26 mouse cellular contexts compared by ENCODE assay signal in the genomic region with DNA sequence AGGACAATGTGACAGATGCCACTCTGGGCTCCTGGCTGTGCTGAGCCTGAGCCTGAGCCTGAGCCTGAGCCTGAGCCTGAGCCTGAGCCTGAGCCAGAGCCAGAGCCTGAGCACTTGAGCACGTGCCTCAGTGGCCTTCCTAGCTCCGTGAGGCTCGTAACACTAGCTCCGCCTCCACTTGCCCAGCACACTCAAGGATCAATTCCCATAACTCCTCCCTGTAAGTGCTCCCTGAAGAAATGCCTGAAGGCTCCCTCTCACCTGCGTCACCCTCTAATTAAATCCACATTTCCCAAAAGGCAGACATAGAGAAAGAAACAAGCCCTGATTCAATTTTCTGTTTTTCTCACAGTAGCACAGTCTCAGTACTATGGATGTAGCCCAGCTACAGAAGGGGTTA.
"Had no signal": no experiment of that assay in that cellular context is flagged by ENCODE, and none has a peak within 500 bp of the region (broad histone marks: within the 10 kb centered on the region; RNA-seq: fewer than 3 reads in every experiment).

No protein-coding gene starts in this region.

- H3K9ac ChIP-seq: kidney, embryonic 15.5 days; limb, embryonic 13.5 days; liver, embryonic 12.5 days; liver, embryonic 15.5 days; lung, embryonic 15.5 days; midbrain, embryonic 15.5 days; neural tube, embryonic 12.5 days; neural tube, embryonic 15.5 days had no signal

- DNase-seq: kidney, adult 8-10 months; kidney, postnatal 10 days; kidney, postnatal 4 days; layer of hippocampus, postnatal 36 days; liver; lung, adult 18-20 months; lung, postnatal 10 days; lung, postnatal 36 days; right cerebral cortex, adult 18-20 months; right cerebral cortex, postnatal 14 days; right cerebral cortex, postnatal 4 days; thymus, adult 2 months; thymus, postnatal 14 days; thymus, postnatal 4 days had no signal

- H3K4me1 ChIP-seq: kidney, embryonic 15.5 days; liver, embryonic 12.5 days; liver, embryonic 15.5 days; lung, embryonic 15.5 days; megakaryocyte, embryonic 14.5 days; midbrain, embryonic 15.5 days; neural tube, embryonic 12.5 days; neural tube, embryonic 15.5 days had no signal

- H3K36me3 ChIP-seq: kidney, embryonic 15.5 days; limb, embryonic 13.5 days; liver, embryonic 12.5 days; liver, embryonic 15.5 days; lung, embryonic 15.5 days; midbrain, embryonic 10.5 days; midbrain, embryonic 15.5 days; neural tube, embryonic 12.5 days; neural tube, embryonic 15.5 days had no signal

- H3K4me2 ChIP-seq: kidney, embryonic 15.5 days; limb, embryonic 13.5 days; liver, embryonic 12.5 days; liver, embryonic 15.5 days; lung, embryonic 15.5 days; midbrain, embryonic 15.5 days; neural tube, embryonic 12.5 days; neural tube, embryonic 15.5 days had no signal

- ATAC-seq: liver, embryonic 12.5 days; midbrain, embryonic 15.5 days had no signal

- H3K27me3 ChIP-seq: kidney, embryonic 15.5 days; limb, embryonic 13.5 days; liver, embryonic 12.5 days; liver, embryonic 15.5 days; lung, embryonic 15.5 days; midbrain, embryonic 15.5 days; neural tube, embryonic 12.5 days; neural tube, embryonic 15.5 days had no signal

- H3K4me3 ChIP-seq: kidney, embryonic 15.5 days; left cerebral cortex, adult 2 months; limb, embryonic 13.5 days; liver, embryonic 12.5 days; liver, embryonic 15.5 days; lung, embryonic 15.5 days; megakaryocyte, embryonic 14.5 days; midbrain, embryonic 10.5 days; midbrain, embryonic 15.5 days; neural tube, embryonic 12.5 days; neural tube, embryonic 15.5 days had no signal

- H3K27ac ChIP-seq: kidney, embryonic 15.5 days; left cerebral cortex, adult 2 months; limb, embryonic 13.5 days; liver, embryonic 12.5 days; liver, embryonic 15.5 days; lung, embryonic 15.5 days; midbrain, embryonic 10.5 days; midbrain, embryonic 15.5 days; neural tube, embryonic 12.5 days; neural tube, embryonic 15.5 days; stomach, postnatal 0 days had no signal

- H3K9me3 ChIP-seq: kidney, embryonic 15.5 days; limb, embryonic 13.5 days; liver, embryonic 12.5 days; liver, embryonic 15.5 days; lung, embryonic 15.5 days; midbrain, embryonic 10.5 days; midbrain, embryonic 15.5 days; neural tube, embryonic 12.5 days; neural tube, embryonic 15.5 days had no signal
